Mouse (Mus musculus): ENCODE data around the gene Dnaja2.

The Dnaja2 gene

DNA sequence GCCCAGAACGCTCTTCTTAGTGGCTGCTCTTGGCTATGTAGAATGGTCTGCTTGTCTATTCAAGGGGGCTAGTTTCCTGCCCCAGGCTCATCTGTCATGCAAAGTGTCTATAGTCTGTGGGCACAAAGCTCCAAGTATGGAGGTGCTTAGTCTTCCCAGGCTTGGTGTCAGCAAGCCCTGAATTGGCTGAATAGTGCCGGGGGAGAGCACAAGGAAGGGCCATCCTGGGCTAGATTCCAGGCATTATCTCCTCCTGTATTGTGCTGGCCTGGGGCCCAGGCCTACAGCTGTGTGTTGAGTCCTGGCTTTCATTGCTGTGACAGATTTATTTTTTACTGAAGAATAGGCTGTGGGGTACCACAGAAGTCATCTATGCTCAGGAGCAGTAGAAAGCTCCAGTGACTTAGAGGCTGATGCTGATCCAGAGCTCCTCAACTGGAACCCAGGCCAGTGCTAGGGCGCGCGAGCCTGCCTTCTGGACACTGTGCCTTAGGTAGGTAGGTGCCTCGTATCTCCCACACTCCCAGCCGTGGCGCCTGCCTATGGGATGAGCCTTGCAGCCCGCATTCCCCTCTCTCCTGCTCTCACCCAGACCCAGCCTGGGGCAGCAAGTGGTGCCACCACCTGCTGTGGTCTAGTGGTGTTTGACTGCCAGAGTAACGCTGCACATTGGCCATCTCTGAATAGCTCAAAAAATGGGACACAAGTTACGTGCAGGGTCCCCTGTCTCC is 54.0 kb downstream of the Dnaja2 start:
- peak in 1 of 2 experiments; percentile 35 for DNase-seq (ENCODE audit: low spot score in 2 of 2)

DNA sequence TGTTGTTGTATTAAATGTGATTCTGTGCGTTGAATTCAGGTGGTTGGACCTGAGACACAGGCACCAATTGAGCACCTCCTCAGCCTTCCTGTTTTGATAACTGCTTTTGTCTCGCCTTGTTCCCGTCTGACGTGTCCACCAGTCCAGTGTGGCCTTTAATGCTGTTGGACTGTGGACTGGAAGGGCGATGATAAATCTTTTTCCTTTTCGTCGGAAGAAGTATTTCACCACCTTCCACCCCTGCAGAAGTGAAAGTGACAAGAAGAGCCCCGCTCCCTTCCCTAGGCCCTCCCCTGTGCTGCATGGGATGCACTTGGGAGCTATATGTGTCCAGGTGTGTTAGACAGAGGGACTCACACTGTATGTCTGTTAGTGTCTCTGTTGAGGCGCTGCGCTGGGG is 54.7 kb downstream of the Dnaja2 start:
- no peak for DNase-seq (ENCODE audit: low spot score in 2 of 2)

DNA sequence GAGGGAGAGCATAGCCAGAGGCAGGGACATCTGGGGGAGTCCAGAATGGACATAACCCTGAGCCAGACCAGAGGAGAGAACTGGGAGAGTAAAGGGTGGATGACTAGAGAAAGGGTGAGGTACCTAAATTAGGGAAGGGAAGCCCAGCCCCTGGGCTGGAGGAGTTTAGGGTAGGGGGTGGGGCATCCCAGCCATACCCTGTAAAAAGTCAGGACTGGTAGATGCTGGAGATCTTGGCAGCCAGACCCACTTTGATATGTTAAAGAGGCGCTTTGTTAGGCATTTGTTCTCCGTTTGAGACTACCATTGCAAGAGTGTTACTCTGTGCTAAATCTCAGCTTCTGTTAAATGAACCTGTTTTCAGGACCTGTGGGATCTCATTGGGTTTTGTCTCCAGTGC is 56.6 kb downstream of the Dnaja2 start:
- no peak for DNase-seq (ENCODE audit: low spot score in 2 of 2)

DNA sequence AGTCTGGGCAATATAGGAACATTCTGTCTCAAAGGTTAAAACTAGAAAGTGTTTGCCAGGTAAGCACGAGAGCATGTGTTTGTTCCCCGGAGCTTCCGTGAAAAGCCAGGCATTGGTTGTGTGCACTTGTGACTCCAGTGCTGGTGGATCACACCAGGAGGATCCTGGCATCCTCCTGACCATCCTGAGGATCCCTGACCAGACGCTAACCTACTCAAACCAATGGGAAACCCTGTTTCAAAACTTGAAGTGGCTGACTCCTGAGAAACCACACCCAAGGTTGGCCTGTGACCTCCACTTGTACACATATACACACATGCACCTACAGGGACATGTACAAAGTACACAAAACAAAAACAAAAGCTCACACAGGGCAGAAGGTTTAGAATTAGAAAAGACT is 58.4 kb downstream of the Dnaja2 start:
- DNase-seq (ENCODE audit: low spot score in 2 of 2) = no peak

DNA sequence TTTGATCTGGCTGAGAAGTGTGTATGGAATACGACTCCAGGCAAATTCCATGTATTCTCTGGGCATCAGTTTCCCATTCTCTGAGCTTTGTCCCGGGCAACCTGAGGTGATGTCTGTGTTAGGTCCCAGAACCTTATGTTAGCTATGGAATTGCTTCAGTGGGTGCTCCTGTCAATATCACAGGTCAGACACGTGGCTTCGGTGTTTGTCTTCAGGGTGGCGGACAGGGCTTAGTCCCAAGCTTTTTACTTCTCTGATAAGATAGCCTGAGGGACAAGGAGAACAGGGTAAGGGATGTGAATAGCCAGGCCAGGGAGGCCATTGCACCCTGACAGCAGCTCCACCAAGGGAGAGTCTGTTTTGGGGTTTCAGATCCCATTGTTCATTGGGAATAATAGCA is 59.0 kb downstream of the Dnaja2 start:
- DNase-seq (ENCODE audit: low spot score in 2 of 2) = no peak

DNA sequence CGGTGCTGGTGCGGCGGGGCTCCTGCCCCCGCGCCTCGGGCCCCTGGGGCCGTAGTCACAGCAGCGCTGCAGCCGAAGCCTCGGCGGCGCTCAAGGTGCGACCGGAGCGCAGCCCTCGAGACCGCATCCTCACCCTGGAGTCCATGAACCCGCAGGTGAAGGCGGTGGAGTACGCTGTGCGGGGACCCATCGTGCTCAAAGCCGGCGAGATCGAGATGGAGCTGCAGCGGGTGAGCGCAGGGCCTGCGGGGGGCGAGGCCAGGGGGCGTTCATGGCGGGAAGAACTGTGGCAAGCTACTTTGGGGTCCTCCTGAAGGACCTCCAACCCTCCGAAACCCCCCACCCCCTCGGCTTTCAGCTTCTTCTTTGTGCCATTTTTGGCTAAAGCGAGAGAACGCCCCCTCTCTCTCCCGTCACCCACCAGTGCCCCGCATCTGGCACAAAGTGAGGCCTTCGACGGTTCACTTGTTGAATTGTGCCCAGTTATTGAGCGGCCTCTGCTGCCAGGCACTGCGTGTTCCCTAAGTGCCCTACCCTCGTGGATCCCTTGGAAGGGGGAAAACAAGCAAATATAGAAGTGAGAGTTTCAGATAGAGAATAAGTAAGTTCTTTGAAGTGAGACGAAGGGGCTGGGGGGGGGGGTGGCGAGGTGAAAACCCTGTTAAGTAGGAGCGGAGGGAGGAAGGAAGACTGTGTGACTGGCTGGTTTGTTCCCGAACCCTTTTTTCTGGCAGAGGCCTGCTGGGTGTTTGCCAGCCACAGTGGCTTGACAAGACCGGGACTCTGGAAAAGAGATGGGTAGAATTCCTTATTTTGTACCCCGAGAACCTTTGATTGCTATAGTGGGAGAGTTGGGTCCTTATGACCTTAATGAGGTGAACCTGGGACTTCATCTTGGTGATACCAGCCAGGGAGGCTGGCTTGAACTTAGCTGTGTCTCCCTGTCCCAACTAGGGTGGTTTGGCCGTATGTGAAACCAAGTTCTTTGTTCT is 61.9 kb downstream of the Dnaja2 start:
- DNase-seq (ENCODE audit: low spot score in 2 of 2) = no peak

DNA sequence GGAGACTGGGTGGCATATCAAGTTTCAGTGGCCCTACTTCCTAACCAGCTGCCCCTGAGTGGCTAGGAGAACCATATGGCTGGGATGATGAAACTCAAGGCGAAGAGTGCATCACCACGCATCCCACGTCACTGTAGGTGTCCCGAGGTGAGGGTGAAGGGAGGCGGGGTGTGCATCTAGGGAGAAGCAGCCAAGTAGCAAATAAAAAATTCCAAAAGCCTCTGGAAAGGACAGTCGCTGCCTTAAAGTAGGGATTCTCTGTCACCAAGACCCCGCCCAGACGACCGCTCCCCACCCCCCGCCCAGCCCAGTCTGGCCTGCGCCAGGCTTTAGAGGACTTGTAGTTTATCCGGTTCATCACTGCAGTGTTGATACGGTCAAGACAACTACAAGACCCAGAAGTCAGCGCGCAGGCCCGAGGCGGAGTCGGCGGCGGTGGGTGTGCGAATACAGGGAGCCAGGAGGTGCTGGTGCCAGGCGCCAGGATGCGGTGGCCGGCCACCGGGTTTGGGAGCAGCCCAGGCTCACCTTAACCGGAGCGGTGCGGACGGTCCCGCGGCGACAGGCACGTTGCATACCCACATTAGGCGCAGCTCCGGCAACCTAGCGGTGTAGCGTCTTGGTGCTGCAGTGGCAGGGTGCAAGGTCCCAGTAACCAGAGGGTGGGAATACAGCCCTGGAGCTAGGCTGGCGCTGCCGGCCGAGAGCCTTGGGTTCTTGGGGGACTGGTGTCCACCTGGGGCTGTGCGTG is 62.8 kb downstream of the Dnaja2 start, which contains the start of gene Gpt2:
Gene Gpt2 (plus strand): TSS at position 452 of the 751 bp plus-strand sequence.
- peak; percentile 86 to 90 for DNase-seq (ENCODE audit: low spot score in 2 of 2)

DNA sequence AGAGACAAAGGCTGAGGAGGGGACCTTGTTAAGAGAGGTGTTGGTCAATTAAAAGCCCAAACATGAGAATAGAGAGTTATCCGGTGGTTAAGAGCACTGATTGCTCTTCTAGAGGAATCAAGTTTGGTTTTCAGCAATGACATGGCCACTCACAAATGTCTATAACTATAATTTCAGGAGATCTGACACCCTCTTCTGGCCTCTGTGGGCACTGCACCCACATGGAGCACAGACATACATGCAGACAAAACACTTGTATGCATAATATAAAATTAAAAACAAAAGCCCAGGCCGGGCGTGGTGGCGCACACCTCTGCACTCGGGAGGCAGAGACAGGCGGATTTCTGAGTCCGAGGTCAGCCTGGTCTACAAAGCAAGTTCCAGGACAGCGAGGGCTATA is 65.6 kb downstream of the Dnaja2 start:
- no peak for DNase-seq (ENCODE audit: low spot score in 2 of 2)

DNA sequence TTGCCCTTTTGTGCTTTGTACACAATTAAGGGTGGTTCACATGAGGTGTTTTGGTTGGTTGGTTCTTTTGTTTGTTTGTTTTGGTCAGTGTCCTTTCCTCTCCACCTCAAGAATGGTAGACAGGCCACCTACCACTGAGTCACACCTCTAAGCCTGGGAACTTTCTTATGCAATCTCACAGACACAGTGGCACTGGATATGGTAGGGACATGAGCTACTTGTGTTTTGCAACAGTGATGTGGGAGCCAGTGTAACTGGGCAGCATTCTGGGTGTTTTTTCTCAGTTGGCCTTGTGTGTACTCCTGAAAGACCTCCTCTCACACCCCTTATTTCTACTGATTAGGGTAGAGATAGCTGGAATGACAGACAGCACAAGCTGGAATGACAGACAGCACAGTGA is 66.5 kb downstream of the Dnaja2 start:
- DNase-seq (ENCODE audit: low spot score in 2 of 2) = no peak

DNA sequence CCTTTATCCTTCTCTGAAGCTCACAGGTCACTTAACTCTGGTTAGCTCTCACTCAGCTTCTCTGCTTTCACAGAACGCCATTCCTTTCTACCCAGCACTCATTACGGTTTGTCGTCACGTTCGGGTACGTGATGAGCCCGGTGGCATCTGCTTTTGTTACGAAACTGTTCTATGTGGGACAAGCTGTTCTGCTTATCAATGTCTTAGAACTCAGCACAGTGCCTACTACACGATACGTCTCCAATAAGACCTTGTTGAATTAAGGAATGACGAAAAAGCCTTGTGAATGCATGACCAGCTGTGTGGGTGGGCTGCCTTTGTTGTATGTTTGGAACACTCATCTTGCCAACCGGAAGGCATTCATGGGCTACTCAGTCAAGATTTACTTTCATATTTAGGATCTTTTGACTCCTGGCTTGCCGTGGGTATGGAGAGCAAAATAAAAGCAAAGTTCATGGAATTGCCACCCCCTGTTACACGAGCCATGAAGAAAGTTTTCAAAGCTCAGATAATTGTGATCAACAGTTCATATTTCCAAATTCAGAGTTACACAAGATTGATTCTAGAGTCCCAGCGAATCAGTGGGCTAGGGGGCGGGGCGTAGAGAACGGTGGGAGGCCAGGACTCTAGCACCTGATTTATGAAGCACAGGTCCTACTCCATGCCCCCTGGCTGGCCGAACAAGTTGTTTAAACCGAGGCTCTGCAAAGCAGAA is 67.1 kb downstream of the Dnaja2 start:
- DNase-seq (ENCODE audit: low spot score in 2 of 2) = no peak
